Mouse (Mus musculus) regulatory T cell (primary cell): ENCODE results near the gene Olfr209.
"Not testable (repeated sequence)": the region's sequence is repeated elsewhere in the genome, so short reads cannot be mapped to it uniquely, and the experiment has no call there.

Experiments used
- in situ Hi-C: fragments of 300-600 bp; cut with MboI, MseI; formaldehyde crosslinking; loops from one replicate; pipeline ENCODE4 v1.15.1; 2025; ENCODE audit warnings: high pct_unique_total_duplicates

Gene Olfr209

GRCm38 (mm10) chr16:59363893-59364292, at the start of gene Olfr209:
TSS of gene Olfr209 (minus strand) at chr16:59363993.
- in situ Hi-C loops: no loop called here

- in situ Hi-C loops: no loop called here
These were observed 49.7 kb upstream of the Olfr209 start for GRCm38 (mm10) chr16:59413475-59413874.

- in situ Hi-C loops: loop anchor here (10.0 kb wide), 1 partner anchor 945 kb away; no protein-coding TSS in a partner anchor
These were observed 46.0 kb upstream of the Olfr209 start for GRCm38 (mm10) chr16:59409800-59410199.

GRCm38 (mm10) chr16:59409341-59409748, 45.6 kb upstream of the Olfr209 start:
- in situ Hi-C loops: loop anchor here (10.0 kb wide), 1 partner anchor 945 kb away; no protein-coding TSS in a partner anchor

- in situ Hi-C loops: loop anchor here (10.0 kb wide), 1 partner anchor 942 kb away; no protein-coding TSS in a partner anchor
These were observed 43.2 kb upstream of the Olfr209 start, which contains the start of gene Gabrr3 for GRCm38 (mm10) chr16:59407032-59407431. TSS of gene Gabrr3 (plus strand) at chr16:59407332.

- in situ Hi-C loops: loop anchor here (10.0 kb wide), 1 partner anchor 940 kb away; no protein-coding TSS in a partner anchor
These were observed 41.0 kb upstream of the Olfr209 start for GRCm38 (mm10) chr16:59404798-59405197.

- in situ Hi-C loops: loop anchor here (10.0 kb wide), 1 partner anchor 939 kb away; no protein-coding TSS in a partner anchor
These were observed 39.9 kb upstream of the Olfr209 start for GRCm38 (mm10) chr16:59403684-59404083.

- in situ Hi-C loops: loop anchor here (10.0 kb wide), 1 partner anchor 937 kb away; no protein-coding TSS in a partner anchor
These were observed 38.2 kb upstream of the Olfr209 start for GRCm38 (mm10) chr16:59401985-59402384.

GRCm38 (mm10) chr16:59401102-59401501, 37.3 kb upstream of the Olfr209 start:
- in situ Hi-C loops: loop anchor here (10.0 kb wide), 1 partner anchor 936 kb away; no protein-coding TSS in a partner anchor

- in situ Hi-C loops: no loop called here
These were observed 29.5 kb upstream of the Olfr209 start for GRCm38 (mm10) chr16:59393300-59393699.

- in situ Hi-C loops: no loop called here
These were observed 14.6 kb downstream of the Olfr209 start, which contains the start of gene Olfr206 for GRCm38 (mm10) chr16:59349146-59349545. TSS of gene Olfr206 (minus strand) at chr16:59349246.

GRCm38 (mm10) chr16:59331038-59331437, 32.8 kb downstream of the Olfr209 start, which contains the start of gene Olfr205:
TSS of gene Olfr205 (minus strand) at chr16:59331138.
- in situ Hi-C loops: no loop called here

GRCm38 (mm10) chr16:59323262-59323661, 40.5 kb downstream of the Olfr209 start:
- in situ Hi-C loops: not testable (repeated sequence)

GRCm38 (mm10) chr16:59318148-59318547, 45.6 kb downstream of the Olfr209 start, which contains the start of gene Olfr204:
TSS of gene Olfr204 (minus strand) at chr16:59318248.
- in situ Hi-C loops: no loop called here
